Mouse (Mus musculus): Measurements from ENCODE around the gene Aplp1. TPM values are rescaled to one million over a fixed set of nuclear protein-coding genes. Genes with fewer than 3 reads are reported as not detected.
A peak's percentile ranks its signal among the peaks of the same experiment; 100 is the strongest.

Aplp1 gene
- total RNA-seq, 2 experiments from 2014 or later = 981 to 987 TPM

DNA sequence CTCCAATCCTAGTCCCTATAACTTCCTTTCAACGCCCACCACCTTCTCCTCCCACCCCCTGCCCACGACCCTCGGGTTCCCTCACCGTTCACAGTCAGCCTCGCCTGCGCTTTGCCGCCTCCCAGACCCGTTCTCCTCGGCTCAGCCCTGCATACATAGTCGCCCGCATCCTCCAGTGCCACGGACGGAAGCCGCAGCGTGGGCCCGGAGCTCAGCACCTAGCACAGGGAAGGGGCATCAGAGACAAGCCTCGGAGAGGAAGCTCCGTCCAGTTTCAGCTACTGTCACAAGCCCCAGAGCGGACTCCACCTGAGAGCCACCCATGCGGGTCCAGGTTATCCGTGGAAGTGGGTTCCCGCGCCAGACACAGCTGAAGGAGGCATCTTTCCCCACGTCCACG, 8.0 kb upstream of the Aplp1 start:
- DNase-seq (ENCODE audit: low spot score in 2 of 2) = no peak

DNA sequence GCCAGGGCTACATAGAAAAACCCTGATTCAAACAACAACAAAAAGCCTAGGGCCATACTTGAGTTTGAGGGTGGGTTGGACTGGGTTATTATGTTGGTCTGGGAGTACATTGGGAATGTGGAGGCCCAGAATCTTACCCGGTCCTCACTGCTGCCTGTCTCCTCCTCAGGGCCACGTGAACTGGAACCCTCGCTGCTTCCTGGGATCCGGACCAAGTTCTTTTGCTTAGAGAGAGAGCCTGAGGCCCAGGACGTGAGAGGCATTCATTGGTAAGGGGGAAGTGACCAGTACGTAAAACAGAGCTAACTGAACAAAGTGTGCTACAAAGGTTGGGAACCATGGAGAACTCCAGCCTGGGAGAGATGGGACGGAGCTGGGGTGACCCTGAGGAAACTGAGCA, 4.9 kb upstream of the Aplp1 start:
- peak in 1 of 2 experiments; percentile 48 for DNase-seq (ENCODE audit: low spot score in 2 of 2)

DNA sequence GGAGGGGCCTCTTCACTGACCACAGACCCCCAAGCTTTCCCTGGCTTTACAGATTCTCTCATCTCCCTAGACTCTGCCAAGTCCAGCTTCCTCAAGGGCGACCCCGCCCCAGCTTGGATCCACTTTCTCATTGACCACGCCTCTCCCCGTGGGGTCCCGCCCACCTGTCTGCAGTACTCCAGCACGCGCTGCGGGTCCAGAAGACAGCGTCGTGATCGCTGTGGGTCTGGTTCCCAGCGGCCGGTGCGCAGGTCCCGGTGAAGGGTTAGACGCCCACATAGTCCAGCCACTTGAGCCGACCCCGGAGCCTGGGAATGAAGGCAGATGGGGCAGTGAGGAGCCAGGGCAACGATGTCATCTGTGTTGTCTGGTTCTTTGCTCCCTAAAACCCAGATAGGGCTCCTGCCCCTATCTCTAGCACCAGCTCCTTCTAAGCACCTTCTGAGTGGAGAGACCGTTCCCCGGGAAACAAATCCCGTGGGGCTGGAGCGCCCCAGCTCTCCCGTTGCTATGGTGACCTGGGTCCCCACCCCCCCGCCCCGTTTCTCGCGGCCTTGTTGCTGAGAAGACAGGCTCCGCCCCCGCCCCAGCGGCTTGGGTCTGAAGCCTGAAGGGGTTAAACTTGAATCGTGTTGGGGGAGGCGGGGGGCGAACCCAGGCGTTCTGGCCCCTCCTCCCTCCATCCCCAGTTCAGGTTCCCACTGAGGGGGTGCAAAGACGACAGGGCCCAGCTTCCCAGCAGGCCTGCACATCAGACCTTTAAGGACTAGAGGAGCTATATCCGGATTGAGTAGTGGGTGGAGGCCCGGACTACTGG, 973 bp downstream of the Aplp1 start:
- peak; percentile 76 to 82 for DNase-seq (ENCODE audit: low spot score in 2 of 2)

DNA sequence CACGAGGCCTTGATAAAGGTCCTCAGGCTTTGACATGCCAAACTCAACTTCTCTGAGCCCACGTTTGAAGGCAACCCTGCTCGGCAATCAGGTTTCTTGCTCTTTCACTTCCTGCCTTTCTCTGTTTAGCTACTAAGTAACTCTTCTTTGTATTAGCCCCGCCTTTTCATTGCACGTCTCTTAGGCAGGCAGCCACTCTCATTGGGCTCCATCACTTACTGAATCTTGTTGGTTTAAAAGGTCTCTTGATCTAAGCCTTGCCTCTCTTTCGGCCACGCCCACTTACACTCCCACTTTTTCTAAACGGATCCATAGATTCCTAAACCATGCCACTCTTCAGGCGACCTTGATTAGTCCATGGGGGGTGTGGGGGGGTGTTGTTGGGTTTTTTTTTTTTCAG, 1.6 kb downstream of the Aplp1 start:
- DNase-seq (ENCODE audit: low spot score in 2 of 2) = no peak

DNA sequence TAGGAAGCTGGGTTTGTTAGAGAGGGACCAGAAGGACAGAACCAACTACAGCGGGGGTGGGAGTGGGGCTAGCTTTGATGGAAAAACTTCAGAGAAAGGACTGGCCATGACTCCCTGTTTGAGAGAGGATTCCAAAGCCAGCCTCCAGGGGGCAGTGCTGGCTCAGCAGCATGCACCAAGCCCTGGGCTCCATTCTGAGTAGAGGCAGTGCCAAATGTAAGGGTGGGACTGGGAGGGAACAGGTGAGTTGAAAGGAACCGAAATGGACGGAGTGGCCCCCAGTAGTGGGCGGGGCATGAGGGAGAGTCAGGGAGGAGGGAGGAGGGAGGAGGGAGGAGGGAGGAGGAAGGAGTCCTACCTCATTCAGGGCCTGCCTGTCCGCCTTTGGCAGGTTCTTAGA, 4.6 kb downstream of the Aplp1 start:
- DNase-seq (ENCODE audit: low spot score in 2 of 2) = peak; percentile 63 to 64

DNA sequence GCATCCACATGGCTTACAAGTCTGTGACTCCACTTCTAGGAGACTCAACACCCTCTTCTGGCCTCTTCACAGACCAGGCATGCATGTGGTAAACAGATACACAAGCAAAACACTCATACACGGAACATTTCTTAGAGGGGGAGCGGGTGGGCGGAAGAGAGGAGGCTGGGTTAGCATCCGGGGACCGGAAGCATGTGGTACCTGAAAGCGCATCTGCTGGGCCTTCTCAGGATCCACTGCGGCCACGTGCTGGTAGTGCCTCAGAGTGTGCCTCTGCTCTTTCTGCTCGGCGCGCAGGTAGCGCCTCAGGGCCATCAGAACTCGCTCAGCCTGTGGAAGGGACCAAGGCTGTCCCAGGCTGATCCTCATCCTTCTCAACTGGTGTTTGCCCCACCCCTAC, 5.6 kb downstream of the Aplp1 start:
- no peak for DNase-seq (ENCODE audit: low spot score in 2 of 2)

DNA sequence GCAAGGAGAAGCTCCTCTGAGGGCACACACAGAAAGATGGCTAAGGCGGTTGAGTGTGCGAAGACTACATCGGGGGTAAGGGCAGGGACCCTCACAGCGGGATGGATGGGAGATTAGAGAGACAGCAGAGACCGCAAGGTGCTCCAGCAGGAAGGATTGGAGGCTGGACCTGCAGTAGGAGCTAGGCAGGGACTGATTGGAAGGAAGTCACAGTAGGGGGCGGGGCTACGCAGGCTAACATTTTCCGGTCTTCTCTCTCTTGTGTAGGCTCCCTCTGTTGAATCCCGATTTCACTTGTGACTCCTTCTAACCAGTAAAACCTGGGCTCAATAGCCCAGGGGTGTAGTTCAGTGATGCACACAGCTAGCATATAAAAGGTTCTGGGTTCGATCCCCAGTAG, 8.5 kb downstream of the Aplp1 start:
- no peak for DNase-seq (ENCODE audit: low spot score in 2 of 2)

DNA sequence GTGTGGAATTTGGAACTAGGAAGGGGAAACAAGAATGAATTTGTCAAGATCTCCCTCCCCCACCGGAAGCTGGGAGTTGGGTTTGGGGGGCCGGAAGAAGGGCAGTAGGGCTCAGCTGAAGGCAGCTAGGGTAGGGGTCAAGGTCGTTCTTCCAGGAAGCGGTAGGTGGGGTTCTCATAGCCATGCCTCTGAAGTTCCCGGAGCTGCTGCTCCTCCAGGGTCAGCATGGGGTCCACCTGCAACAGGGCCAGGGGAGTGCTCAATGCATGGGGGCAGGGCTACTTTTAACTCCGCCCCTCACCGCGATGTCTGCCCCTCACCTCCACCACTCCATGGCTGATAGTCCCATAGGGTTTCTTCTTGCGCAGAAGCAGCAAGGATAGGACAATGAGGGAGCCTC, 10.2 kb downstream of the Aplp1 start:
- DNase-seq (ENCODE audit: low spot score in 2 of 2) = no peak

DNA sequence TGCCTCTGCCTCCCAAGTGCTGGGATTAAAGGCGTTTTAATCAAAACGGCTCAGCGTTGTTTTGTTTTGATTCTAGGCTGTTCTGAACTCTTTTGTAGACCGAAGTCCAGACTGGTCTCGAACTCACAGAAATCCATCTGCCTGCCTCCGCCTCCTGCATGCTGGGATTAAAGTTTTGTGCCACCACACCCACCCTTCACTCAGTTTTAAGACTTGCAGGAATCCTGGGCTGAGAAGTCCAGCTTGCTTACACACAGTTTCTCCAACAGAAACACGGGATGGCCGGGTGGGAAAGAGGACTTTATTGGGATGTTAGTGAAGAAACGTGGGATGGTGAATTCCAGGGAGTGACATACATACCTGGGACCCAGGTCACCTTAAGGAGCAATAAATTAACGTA, 10.6 kb downstream of the Aplp1 start:
- no peak for DNase-seq (ENCODE audit: low spot score in 2 of 2)

DNA sequence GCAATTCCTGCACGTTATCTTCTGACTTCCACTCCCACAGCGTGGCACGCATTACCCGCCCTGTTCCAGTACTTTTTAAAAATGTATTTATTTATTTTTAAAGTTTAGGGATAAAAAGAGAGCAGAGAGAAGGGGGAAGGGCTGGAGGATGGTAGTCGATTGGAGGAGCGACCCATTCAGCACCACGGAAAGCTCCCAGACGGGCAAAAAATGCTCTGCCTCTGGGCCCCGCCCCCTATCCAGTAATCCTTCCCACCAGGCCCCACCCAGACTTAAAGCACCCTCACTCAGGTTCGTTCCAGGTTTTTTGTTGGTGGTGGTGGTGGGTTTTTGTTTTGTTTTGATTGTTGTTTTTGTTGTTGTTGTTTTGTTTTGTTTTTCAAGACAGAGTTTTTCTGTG, 11.1 kb downstream of the Aplp1 start:
- DNase-seq (ENCODE audit: low spot score in 2 of 2) = no peak

DNA sequence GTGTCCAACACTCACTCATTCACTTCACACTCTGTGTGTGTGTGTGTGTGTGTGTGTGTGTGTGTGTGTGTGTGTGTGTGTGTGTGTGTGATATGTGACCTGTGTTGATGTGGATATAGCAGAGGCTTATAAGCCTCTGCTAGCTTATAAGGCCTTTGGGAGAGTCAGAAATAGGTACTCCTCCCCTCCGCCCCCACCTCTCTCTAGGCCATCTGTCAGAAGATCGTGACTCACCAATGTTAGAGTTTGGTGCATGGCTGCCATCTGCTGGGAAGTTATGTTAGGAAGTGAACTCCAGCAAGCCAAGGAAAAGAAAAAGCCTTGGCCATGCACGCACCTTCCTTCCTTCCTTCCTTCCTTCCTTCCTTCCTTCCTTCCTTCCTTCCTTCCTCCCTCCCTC, 13.5 kb downstream of the Aplp1 start:
- DNase-seq (ENCODE audit: low spot score in 2 of 2) = peak; percentile 75 to 91

DNA sequence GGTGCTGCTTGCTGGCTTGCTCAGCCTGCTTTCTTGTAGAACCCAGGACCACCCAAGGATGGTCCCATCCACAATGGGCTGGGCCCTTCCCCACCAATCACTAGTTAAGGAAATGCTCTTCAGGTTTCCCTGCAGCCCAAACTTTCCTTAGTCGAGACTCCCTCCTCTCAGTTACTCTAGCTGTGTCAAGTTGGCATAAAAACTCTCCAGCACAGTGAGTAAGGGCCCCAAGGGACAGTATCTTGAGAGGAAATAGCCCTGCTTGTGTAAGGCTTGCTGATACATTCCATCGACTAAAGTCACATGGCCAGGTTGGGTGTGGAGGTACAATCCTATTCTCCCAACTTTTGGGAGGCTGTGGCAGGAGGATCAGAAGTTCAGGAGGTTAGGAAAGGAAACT, 15.1 kb downstream of the Aplp1 start:
- no peak for DNase-seq (ENCODE audit: low spot score in 2 of 2)

DNA sequence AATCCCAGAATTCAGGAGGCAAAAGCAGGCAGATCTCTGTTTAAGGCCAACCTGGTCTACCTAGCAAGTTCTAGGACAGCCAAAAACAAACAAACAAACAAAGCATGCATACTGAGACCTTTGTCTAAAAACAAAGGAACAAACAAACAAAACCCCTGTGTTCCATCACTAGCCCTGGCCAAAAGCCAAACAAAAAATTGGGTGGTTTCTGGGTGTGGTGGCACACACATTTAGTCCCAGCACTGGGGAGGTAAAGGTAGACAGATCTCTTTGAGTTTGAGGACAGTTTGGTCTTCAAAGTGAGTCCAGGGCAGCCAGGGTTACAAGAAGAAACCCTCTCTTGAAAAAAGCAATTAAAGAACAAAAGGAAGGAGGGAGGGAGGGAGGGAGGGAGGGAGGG, 16.0 kb downstream of the Aplp1 start:
- DNase-seq (ENCODE audit: low spot score in 2 of 2) = no peak

DNA sequence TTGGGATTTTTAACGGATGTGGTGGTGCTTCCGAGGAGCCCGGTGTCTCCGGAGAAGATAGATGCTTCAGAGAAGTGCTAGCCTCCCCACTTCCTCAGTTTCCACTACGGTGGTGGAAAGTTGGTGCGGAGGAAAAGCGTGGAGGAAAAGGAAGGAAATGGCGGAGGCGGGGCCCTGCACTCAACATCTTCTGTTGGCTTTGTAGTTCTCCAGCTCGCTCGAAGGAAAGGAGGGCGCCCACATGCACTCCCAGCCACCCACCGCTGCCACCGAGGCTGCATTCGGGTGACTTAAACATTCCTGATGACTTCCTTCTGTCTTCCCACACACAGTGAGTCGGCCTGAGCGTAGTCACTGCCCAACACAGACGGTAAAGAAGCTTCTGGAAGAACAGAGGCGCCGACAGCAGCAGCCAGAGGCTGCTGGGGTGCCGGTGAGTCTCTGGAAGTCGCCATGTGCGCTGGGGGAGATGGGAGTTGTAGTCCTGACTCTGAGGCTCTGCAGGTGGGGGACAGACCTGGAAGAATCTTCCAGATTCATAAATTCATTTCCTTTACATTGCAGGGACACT, 22.2 kb downstream of the Aplp1 start:
- DNase-seq (ENCODE audit: low spot score in 2 of 2) = peak in 1 of 2 experiments; percentile 41

DNA sequence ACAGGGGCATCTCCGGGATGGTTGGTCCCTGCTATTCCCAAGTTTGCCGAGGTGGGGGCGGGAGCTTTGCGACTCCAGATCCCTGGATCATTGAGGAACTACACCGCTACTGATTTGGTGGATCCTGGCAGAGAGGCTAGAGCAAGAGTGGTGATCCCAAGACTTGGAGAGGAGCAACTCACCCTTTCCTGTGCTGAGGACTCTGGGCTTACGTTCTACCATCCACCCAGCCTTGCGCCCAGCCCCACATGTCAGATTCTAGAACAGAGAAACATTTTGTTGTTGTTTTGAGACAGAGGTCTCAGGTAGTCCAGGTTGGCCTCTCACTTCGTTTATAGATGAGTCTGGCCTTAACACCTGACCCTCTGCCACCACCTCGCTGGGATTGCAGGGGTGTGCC, 22.8 kb downstream of the Aplp1 start:
- DNase-seq (ENCODE audit: low spot score in 2 of 2) = peak in 1 of 2 experiments; percentile 54

DNA sequence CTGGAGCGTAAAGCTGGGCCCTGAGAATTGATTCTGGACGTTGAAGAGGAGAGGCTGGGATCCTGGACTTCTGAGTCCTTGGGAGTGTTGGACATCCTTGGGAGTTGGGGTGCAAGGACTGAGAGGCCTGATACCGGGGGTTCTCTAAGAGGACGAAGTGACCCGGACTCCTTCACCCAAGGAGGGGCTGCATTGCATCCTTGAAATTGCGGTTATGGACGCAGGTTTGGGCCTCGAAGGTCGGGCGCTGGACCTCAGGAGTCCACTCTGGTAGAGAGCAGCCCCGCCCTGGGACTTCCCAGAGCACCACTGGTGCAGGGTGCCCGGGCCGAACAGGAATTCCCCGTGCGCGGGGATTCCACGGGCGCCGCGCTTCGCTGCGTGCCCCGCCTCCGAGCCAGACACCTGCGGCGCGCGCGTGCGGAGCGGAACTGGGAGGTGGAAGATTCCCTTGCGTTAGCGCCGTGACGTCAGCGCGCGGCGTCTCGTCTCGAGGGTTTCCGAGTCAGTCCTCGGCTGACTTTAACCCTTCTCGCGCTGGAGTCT, 23.4 kb downstream of the Aplp1 start:
- peak; percentile 86 to 94 for DNase-seq (ENCODE audit: low spot score in 2 of 2)

DNA sequence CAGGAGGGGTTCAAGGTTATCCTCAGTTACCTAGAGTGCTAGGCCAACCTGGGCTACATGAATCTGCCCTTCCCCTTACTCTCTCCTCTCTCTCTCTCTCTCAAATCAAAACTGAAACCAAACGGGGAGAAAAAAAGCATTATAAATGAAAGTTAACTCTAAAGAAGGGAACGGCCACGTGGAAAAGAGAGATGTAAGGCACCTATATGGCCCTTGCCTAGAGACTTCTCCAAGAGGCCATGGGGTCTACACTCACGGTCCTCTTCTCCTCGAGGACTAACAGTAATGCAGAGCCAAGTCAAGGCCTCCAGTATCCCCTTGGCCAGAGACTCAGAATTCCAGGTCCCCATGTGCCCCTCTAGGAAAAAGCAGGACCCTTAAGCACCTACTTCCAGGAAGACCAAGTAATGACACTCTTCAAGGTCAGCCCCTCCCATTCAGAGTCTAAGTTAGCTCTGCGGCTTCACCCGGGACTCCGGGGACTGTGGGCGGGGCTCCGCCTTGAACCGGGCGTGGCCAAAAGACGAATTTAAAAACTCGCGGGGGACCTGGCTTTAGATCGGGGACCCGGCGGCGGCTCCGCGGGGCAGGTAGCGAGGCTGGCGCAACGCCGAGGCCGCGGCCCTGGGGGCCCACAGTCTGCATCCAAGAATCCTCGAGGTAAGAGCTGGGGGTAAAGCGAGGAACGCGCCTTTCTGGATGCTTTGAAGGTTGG, 24.0 kb downstream of the Aplp1 start, which contains the start of gene Nfkbid:
Nfkbid (plus strand) TSS at position 558 of the 715 bp plus-strand sequence.
- DNase-seq (ENCODE audit: low spot score in 2 of 2) = peak in 1 of 2 experiments; percentile 49

DNA sequence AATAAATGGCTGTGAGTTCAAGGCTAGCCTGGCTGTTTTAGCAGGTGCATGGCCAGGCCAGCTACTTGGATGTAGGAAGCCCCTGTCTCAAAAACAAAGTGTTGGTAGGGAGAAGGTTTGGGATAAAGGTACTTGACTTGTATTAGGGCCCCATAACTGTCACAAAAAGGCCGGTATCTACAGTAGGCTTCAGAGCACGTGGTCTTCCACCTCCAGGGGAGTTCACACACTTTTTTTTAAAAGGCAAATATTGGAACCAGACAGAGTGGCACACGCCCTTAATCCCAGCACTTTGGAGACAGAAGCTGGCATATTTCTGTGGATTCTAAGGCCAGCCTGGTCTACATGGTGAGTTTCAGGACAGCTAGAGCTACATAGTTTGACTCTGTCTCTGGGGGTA, 24.7 kb downstream of the Aplp1 start:
- no peak for DNase-seq (ENCODE audit: low spot score in 2 of 2)

DNA sequence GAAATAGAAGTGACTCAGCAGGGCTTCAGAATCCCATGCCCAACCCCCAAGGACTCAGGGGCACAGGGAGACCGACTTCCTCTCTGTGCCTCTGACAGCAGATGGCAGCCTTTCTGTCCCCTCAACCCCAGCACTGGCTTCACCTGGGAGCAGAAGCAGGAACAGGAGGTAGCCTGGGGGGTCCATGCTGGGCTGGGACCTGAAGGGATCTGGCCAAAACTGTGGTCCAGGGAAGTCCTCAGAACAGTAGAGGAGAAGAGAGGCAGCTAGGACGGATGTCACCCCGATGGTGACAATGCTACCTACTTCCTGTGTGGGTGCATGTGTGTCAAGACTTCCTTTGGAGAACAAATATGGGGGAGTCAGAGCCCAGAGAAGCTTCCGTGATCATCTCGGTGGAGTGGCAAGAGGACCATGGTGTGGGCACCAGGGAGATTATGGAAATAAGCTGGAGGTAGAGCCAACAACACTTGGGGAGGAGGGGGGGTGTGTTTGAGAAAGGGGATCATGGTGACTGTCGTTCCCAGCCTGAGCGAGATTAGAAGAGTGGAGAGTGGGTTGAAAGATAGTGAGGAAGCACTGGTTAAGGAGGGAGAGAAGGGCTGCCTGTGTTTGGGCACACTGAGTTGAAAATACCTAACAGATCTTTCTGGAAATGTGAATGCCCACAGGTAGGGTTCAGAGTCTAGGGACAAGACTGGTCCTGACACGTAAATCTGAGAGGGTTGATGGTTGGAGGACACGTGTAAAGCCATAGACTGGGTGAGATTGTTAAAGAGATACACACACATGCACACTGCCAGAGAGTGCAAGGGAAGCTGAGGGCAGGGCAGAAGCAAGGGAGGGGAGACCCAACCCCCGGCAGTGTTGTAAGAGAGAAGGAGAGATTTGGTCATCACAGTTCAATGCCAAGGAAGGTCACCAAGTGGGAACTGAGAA, 25.5 kb downstream of the Aplp1 start, which contains the start of gene Hcst:
Hcst (minus strand) TSS at position 294 of the 939 bp plus-strand sequence.
- DNase-seq (ENCODE audit: low spot score in 2 of 2) = no peak

DNA sequence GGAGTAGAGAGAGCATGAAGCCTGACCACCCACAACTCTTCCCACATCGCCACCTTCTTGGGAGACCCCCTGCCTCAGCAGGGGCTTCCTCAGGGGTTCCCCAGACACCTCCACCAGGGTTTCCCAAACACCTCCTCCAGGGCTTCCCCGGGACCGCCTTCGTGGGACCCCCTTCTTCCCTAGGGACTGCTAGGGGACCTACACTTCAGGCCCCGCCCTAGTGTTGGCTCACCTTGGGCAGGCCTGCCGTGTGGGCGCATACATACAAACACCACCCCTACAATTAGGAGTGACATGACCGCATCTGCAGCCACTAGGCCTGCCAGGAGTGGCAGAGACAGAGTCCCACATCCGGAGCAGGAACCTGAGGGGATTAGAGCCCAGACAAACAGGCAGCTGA, 27.5 kb downstream of the Aplp1 start:
- no peak for DNase-seq (ENCODE audit: low spot score in 2 of 2)

DNA sequence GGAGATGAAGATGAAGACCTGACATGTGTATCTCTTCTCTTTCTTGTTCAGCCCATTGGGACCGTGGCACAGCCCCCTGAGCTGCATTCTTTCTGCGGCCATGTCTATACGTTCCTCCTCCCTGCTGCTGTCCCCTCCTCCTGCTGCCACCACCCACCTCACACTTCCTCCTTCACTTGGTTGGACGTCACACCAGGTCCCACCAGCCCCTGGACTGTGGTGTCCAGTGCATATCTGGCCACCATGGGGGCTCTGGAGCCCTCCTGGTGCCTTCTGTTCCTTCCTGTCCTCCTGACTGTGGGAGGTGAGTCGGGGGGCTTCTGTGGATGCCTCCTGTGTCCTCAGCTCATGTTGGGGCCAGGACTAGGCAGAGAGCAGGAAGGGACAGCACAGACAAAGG, 31.7 kb downstream of the Aplp1 start, which contains the start of gene Tyrobp:
Tyrobp (plus strand) TSS at position 165 of the 400 bp plus-strand sequence.
- DNase-seq (ENCODE audit: low spot score in 2 of 2) = no peak

Measured in layer of hippocampus, postnatal 14 days (tissue).